Mouse (Mus musculus) liver, adult 2 months (tissue): ENCODE data around the gene Rbm20.

Experiments
- CTCF ChIP-seq: fragments of 200-500 bp; IDR thresholded peaks from 2 replicates; pipeline ENCODE4 v1.5.1; 2011; ENCODE audit warnings: low read depth, low read length, control low read depth
- POLR2A ChIP-seq: fragments of 200-500 bp; IDR thresholded peaks from 2 replicates; pipeline ENCODE4 v1.6.1; 2011; ENCODE audit warnings: low read length, control low read depth; ENCODE audit not compliant: insufficient read depth; ENCODE audit errors: extremely low read depth

GRCm38 (mm10) chr19:53724053-53724452, 46.9 kb downstream of the Rbm20 start:
- TF ChIP-seq CTCF, result no peak
- no peak for TF ChIP-seq POLR2A
